Mouse (Mus musculus) embryonic facial prominence, embryonic 15.5 days (tissue): ENCODE results near the gene Map3k3. TPM values are rescaled to one million over a fixed set of nuclear protein-coding genes. Genes with fewer than 3 reads are reported as not detected.
A peak's percentile ranks its signal among the peaks of the same experiment; 100 is the strongest.

Experiments used
- ATAC-seq: fragments of 200-750 bp; cut with Nextera tagmentation; 2 replicates; pipeline ENCODE4 v1.8.0; 2017; ENCODE audit warnings: low read depth, moderate TSS enrichment; ENCODE audit not compliant: insufficient number of reproducible peaks, low FRiP score, low TSS enrichment
- H3K27ac ChIP-seq: fragments of 300-500 bp; sonication (generic); replicated peaks from 2 replicates; pipeline ENCODE4 v1.5.1; 2015; ENCODE audit warnings: mild to moderate bottlenecking, inconsistent platforms
- H3K27me3 ChIP-seq: fragments of 300-500 bp; sonication (generic); 2 replicates; pipeline ENCODE4 v1.6.1; 2015; ENCODE audit warnings: inconsistent platforms
- H3K36me3 ChIP-seq: fragments of 300-500 bp; sonication (generic); 2 replicates; pipeline ENCODE4 v1.6.1; 2015; ENCODE audit warnings: mild to moderate bottlenecking, inconsistent platforms
- H3K4me1 ChIP-seq: fragments of 300-500 bp; sonication (generic); 2 replicates; pipeline ENCODE4 v1.6.1; 2015; ENCODE audit warnings: inconsistent platforms
- H3K4me2 ChIP-seq: fragments of 300-500 bp; sonication (generic); replicated peaks from 2 replicates; pipeline ENCODE4 v1.6.1; 2015; ENCODE audit warnings: mild to moderate bottlenecking, inconsistent platforms
- H3K4me3 ChIP-seq: fragments of 300-500 bp; sonication (generic); replicated peaks from 2 replicates; pipeline ENCODE4 v1.5.1; 2015; ENCODE audit warnings: mild to moderate bottlenecking, inconsistent platforms
- H3K9ac ChIP-seq: fragments of 300-500 bp; sonication (generic); 2 replicates; pipeline ENCODE4 v1.6.1; 2015; ENCODE audit warnings: inconsistent platforms
- H3K9me3 ChIP-seq: fragments of 300-500 bp; sonication (generic); replicated peaks from 2 replicates; pipeline ENCODE4 v1.6.1; 2016; ENCODE audit warnings: inconsistent platforms
- WGBS: fragments of 180-500 bp; shearing (Covaris S2); methylation state at CpG from one replicate; pipeline ENCODE4 v1.1.7; 2015; 5-methylcytosine and 5-hydroxymethylcytosine counted together
- polyA plus RNA-seq: library from polyadenylated mRNA; unstranded; fragments of >200 nt; fragmentation: Nextera tagmentation; extraction: Ambion mirVana; gene quantifications from 2 replicates; pipeline ENCODE4 v1.2.1, GENCODE M21; 2015

Gene Map3k3
- polyA plus RNA-seq, 1 experiment from 2014 or later: 27.5 TPM

DNA sequence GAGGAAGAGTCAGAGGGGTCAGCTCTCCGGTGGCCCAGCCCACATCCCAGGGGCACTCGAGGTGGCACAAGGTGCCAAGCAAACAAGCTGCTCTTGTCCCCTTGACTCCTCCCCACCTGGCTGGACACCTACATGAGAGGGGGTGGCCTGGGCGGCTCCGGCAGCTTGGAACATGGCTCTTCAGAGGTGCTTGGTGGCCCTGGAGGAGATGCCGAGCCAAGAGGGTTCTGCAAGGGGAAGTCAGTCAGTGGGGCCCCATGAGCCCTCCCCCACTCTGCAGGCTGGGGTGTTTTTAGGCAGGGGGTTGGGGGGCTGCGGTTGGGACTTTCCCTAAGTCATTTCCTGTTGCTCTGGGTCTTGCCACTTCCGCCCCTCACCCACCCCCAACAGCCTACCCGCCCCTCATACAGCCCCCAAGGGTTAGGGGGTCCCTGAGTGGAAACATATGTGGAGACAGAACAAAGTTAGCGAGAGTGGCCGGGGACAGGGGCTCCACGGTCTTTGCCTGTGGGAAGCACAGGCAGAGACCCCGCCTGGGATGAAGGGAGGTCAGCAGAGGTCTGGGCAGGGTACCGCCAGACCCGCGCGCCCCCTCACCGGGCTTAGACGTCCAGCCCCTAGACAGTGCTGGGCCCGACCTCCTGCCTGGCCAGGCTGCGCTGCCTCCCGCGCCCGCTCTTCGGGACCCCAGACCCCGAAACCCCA, 75.0 kb downstream of the Map3k3 start:
- ATAC-seq: peak; percentile 41
- Histone ChIP-seq H3K9ac (peak overlapping the region; percentile 97), H3K27ac (peak overlapping the region; percentile 97), H3K9me3 (no peaks in the 10 kb centered on the region), H3K36me3 (peaks cover 52% of the 10 kb centered on the region), H3K4me3 (peak overlapping the region; percentile 80), H3K4me2 (peak overlapping the region; percentile 86), H3K27me3 (no peaks in the 10 kb centered on the region), H3K4me1 (peaks cover 45% of the 10 kb centered on the region)
- WGBS: under 1% methylated on average over 24 of the region's 25 CpGs

DNA sequence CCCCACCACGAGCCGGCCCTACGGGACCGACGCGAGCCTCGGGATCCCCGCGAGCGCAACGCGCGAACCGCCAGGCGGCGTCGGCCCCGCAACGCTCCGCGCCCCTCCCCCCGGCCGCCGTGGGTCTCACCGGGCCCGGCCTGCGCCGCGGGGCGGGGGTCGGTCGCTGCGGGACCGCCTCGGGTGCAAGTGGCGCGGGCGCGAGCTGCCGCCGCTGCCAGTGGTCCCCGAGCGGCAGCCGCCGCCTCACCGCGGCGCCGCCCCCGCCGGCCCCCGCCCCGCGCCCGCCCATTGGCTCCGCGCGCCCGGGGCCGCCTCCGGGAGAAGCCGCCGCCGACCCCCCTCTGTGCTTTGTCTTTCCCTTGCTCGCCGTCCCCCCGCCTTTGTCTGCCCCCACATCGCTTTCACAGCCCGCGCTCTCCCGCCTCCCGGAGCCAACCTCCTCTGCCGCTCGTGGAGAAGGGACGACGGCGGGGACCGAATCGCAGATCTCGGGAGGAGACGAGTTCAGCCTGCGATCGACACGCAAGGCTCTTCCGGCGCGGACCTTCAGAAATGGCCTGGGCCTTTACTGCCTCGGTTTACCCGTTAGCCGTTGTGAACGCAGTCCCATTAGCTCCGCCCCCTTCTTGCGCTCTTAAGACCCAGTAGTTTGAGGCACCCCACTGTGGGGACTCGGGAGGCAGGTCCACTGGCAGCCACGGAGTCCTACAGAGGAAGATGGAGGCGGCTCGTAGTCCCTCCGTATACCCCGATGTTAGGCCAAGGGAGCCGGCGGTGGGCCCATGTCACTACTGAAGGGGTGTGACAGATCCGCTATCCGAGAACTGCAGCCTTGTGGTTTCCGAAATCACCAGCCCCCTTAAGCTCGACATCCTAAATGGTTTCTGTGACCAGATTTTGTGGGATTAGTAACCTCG, 75.8 kb downstream of the Map3k3 start:
- Histone ChIP-seq H3K36me3 (peaks cover 52% of the 10 kb centered on the region), H3K9me3 (no peaks in the 10 kb centered on the region), H3K27me3 (no peaks in the 10 kb centered on the region), H3K4me3 (peak overlapping the region; percentile 80), H3K27ac (peak overlapping the region; percentile 97), H3K9ac (peak overlapping the region; percentile 97), H3K4me1 (peaks cover 45% of the 10 kb centered on the region), H3K4me2 (peak overlapping the region; percentile 86)
- WGBS: under 1% methylated on average over 99 of the region's 106 CpGs
- ATAC-seq: peak; percentile 80

DNA sequence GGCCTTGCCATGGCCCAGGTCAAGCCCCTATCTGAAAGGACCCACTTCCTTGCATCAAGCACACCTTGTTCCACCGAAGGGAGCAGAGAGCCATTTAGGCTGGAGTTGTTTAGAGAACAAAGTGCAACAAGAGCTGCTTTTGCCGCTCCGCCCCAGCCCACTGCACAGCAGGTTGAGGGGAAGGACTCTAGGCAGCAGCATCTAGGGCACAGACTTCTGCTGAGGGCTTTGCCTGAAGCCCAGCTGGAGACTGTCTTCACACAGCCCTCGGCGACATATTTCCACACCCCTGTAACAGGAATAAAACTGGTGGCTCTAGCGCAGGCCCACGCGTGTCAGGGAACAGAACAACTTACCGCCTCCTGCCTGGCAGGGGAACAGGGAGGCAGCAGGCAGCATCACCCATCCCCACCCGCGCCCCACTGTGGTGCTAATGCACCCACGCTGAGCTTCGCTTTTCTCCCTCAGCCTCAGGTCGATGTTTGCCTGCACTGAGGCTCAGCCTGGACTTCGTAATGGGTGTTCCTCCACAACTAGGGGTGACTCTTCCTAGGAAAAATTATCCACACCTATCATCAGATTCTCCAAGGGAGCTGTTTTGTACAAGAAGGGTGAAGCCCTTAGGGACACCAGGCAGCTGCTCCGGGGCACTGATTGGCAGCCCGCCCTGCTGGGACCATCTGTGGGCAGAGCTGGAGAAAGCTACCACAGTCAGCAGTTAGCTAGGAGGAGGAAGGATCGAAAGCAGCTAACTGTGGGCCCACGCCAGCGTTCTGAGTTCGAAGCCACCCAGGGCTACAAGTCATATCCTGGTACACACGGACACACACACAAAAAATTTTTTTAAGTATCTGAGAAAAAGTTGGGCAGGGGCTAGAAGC, 76.7 kb downstream of the Map3k3 start, which contains the start of the genes Gm10840 and Limd2:
Gm10840 (plus strand) TSS at position 10 of the 881 bp plus-strand sequence.
Limd2 (minus strand) TSS at position 20 of the 881 bp plus-strand sequence.
- peaks cover 53% of the 10 kb centered on the region for H3K36me3 ChIP-seq
- peak within 1 kb of the TSS; percentile 86 for H3K4me2 ChIP-seq
- peaks cover 45% of the 10 kb centered on the region for H3K4me1 ChIP-seq
- WGBS: 22% methylated on average over 22 of the region's 22 CpGs
- H3K27ac ChIP-seq: peak within 1 kb of the TSS; percentile 97
- ATAC-seq: 0 out of 2 replicates have a peak, but pooled peaks have one; percentile 22
- H3K9ac ChIP-seq: peak within 1 kb of the TSS; percentile 97
- H3K9me3 ChIP-seq: no peaks in the 10 kb centered on the region
- H3K4me3 ChIP-seq: peak within 1 kb of the TSS; percentile 80
- H3K27me3 ChIP-seq: no peaks in the 10 kb centered on the region

DNA sequence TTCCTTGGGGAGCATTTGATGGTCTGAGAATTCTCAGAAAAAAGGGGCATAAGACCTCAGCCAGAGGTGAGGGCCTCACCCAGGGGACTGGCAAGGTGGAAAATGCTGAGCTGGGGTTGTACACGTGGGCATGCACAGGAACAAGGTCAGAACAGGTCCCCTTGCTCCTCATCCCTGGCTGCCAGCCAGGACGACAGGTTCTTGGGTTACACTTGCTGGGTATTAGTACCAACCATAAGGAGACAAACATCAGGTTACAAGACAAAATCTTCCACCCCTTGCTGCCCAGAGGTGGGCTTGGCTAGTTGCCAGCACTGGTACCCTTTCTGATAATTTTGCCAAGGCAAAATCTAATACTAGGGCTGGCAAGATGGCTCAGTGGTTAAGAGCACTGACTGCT, 77.8 kb downstream of the Map3k3 start:
- no peak for ATAC-seq
- Histone ChIP-seq H3K36me3 (peaks cover 55% of the 10 kb centered on the region), H3K27ac (no peak overlapping the region), H3K9ac (no peak overlapping the region), H3K27me3 (no peaks in the 10 kb centered on the region), H3K4me3 (no peak overlapping the region), H3K4me1 (peaks cover 35% of the 10 kb centered on the region), H3K9me3 (no peaks in the 10 kb centered on the region), H3K4me2 (no peak overlapping the region)
- 66% methylated on average over 2 of the region's 2 CpGs for WGBS

DNA sequence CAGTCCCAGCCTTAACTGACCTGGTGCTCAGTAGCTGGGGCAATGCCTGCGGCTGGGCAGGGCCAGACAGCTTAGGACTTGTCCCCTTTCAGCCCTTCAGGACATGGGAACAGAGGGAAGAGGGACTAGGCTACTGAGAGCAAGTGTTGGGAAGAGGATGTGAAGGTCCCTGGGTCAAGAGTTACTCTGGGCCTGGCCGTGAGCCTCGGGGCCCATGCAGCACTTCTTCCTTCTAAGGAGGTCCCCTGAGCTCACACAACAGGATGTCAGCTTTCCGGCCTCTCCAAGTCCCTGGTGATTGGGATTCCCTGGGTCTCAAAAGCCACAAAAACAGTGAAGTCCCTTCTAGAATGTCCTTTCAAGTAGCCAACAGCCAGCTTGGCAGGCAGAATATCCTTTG, 79.1 kb downstream of the Map3k3 start:
- 72% methylated on average over 4 of the region's 4 CpGs for WGBS
- H3K27ac ChIP-seq: no peak overlapping the region
- no peak overlapping the region for H3K4me2 ChIP-seq
- H3K4me1 ChIP-seq: peaks cover 23% of the 10 kb centered on the region
- peaks cover 54% of the 10 kb centered on the region for H3K36me3 ChIP-seq
- no peak overlapping the region for H3K9ac ChIP-seq
- H3K9me3 ChIP-seq: no peaks in the 10 kb centered on the region
- ATAC-seq: no peak
- H3K4me3 ChIP-seq: no peak overlapping the region
- no peaks in the 10 kb centered on the region for H3K27me3 ChIP-seq

DNA sequence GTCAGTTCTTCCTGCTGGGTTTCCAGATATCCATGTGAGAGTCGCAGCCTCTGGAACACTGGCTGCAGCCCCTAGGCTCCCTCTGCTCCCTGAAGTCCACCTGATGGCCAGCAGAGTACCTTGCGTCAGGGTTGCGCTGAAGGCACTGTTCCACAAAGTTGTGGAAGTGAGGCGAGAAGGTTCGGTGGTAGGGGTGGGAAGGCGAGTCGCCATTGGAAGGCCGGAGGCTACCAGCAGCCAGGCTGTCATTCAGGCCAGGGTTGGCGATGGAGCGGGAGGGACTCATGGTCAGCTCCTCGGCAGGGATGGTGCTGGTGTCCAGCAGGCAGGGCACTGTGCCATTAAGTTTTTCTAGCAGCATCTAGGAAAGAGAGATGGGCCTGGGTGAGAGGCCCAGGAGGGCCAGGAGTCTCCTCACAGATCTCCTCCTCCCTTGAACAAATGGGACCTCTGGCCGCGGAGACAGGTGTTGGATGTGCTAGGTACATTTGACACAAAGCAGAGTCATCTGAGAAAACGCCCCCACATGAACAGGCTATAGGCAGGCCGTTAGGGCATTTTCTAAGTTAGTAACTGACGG, 80.3 kb downstream of the Map3k3 start:
- Histone ChIP-seq H3K9me3 (no peaks in the 10 kb centered on the region), H3K27me3 (no peaks in the 10 kb centered on the region), H3K4me3 (no peak overlapping the region), H3K36me3 (peaks cover 56% of the 10 kb centered on the region), H3K4me1 (peaks cover 12% of the 10 kb centered on the region), H3K9ac (no peak overlapping the region), H3K4me2 (no peak overlapping the region), H3K27ac (no peak overlapping the region)
- ATAC-seq: no peak
- 90% methylated on average over 16 of the region's 16 CpGs for WGBS

DNA sequence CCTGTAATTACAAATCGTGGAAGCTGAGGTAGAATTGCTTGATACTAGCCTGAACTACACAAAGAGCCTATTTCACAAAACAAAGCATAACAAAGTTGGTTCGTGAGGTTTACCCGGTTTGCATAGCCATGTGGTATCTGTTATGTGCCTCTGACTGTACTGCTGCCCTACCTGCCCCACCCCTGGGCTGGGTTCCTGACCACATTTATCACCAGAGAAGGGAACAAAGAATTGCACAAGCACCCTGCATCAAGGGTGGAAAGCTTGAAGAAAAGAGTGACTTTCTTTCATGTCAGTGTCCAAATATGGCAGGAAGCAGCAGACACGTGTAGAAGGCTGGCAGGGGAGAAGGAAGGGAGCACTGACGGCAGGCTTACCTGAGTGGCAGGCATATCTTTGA, 83.0 kb downstream of the Map3k3 start:
- H3K9ac ChIP-seq: no peak overlapping the region
- H3K36me3 ChIP-seq: peaks cover 73% of the 10 kb centered on the region
- ATAC-seq: no peak
- 66% methylated on average over 5 of the region's 5 CpGs for WGBS
- no peaks in the 10 kb centered on the region for H3K27me3 ChIP-seq
- H3K4me2 ChIP-seq: no peak overlapping the region
- H3K27ac ChIP-seq: peak overlapping the region; percentile 35
- H3K4me1 ChIP-seq: no peaks in the 10 kb centered on the region
- no peaks in the 10 kb centered on the region for H3K9me3 ChIP-seq
- no peak overlapping the region for H3K4me3 ChIP-seq

DNA sequence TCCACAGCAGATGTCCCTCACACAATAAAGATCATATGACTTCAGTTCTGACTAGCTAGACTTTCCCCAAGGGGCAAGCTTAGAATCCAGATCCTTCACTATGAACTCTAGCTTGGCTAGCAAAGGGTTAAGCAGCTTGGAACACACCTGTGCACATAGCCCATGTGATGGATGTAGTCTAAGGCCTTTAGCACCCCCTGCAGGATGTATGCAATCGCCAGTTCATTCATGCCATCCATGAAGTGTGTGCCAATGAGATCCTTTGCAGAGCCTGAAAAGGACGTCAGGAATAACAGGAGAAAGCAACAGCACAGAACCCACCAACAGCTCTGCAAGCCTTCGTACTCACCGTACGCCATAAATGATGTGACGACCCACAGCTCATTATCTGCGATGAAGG, 86.4 kb downstream of the Map3k3 start:
- H3K27ac ChIP-seq: no peak overlapping the region
- no peaks in the 10 kb centered on the region for H3K4me1 ChIP-seq
- H3K9ac ChIP-seq: no peak overlapping the region
- no peaks in the 10 kb centered on the region for H3K9me3 ChIP-seq
- peaks cover 50% of the 10 kb centered on the region for H3K36me3 ChIP-seq
- H3K4me3 ChIP-seq: no peak overlapping the region
- 74% methylated on average over 7 of the region's 7 CpGs for WGBS
- H3K4me2 ChIP-seq: no peak overlapping the region
- H3K27me3 ChIP-seq: no peaks in the 10 kb centered on the region
- ATAC-seq: no peak

DNA sequence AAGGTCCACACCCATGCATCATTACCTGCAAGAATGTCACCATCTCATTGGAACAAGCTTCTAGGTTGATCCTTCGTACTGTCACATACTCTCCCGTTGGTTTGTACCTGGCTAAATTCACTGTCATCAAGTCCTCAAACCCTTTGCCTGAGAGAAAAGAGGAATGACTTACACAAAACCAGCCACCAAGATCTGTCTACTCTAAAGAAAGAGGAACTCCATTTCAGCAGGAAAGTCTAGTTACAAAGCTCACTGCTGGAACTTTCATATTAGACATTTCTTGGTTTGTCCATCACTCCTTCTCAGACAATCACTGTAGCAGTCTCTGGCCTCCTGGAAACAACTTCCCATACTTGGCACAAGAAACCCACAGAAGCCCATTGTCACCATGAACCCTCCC, 88.8 kb downstream of the Map3k3 start:
- Histone ChIP-seq H3K36me3 (peaks cover 27% of the 10 kb centered on the region), H3K4me1 (0 out of 2 replicates have a peak, but pooled peaks cover 3% of the 10 kb centered on the region), H3K9ac (no peak overlapping the region), H3K4me3 (no peak overlapping the region), H3K4me2 (no peak overlapping the region), H3K27ac (no peak overlapping the region), H3K27me3 (no peaks in the 10 kb centered on the region), H3K9me3 (no peaks in the 10 kb centered on the region)
- WGBS: 92% methylated on average over 2 of the region's 2 CpGs
- ATAC-seq: no peak

DNA sequence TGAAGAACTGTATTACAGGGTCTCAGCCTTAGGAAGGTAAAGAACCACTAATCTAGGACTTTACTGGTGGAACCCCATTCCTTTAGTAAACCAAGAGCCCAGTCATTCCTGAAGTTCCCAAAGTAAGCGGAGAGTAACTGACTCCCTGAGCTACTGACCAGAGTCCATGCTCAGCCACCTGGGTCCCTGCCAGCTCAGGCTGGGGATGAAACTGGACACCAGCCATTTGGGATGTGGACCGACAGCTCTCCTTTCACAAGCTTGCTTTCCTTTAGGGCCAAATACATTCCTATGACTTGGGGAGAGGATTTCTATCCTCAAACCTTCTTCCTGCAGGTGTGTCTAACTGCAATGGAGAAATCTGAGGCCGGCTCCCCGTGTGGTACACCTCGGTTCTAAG, 90.0 kb downstream of the Map3k3 start:
- Histone ChIP-seq H3K27me3 (no peaks in the 10 kb centered on the region), H3K27ac (no peak overlapping the region), H3K9me3 (no peaks in the 10 kb centered on the region), H3K4me1 (0 out of 2 replicates have a peak, but pooled peaks cover 9% of the 10 kb centered on the region), H3K9ac (no peak overlapping the region), H3K36me3 (peaks cover 22% of the 10 kb centered on the region), H3K4me3 (no peak overlapping the region), H3K4me2 (no peak overlapping the region)
- no peak for ATAC-seq
- 70% methylated on average over 5 of the region's 5 CpGs for WGBS
